Mouse (Mus musculus): ENCODE results near the gene Pak4. TPM values are rescaled to one million over a fixed set of nuclear protein-coding genes. Genes with fewer than 3 reads are reported as not detected.

Gene Pak4
- polyA plus RNA-seq, 1 experiment from 2014 or later: 42.4 TPM

Small RNA genes within 50 kb of the gene (microRNA-seq; reads per million reads assigned to microRNA genes)
- 1.2 reads per million for gene Mir7049

Other genes with a start within 250 kb of the Pak4 start
- 915 and 927 TPM in 2 replicates for gene Rps16, start 247.5 kb downstream of the Pak4 start, polyA plus RNA-seq (2016; fragmentation: Nextera tagmentation; extraction: Ambion mirVana)
- 96.9 and 106 TPM in 2 replicates for gene Plekhg2, start 225.6 kb downstream of the Pak4 start, polyA plus RNA-seq (2016; fragmentation: Nextera tagmentation; extraction: Ambion mirVana)
- gene Zfp36, start 217.9 kb downstream of the Pak4 start, polyA plus RNA-seq (2016; fragmentation: Nextera tagmentation; extraction: Ambion mirVana): 7.1 and 7.7 TPM in 2 replicates
- gene Med29, start 205.5 kb downstream of the Pak4 start, polyA plus RNA-seq (2016; fragmentation: Nextera tagmentation; extraction: Ambion mirVana): 45.4 and 51.6 TPM in 2 replicates
- 83.0 and 86.8 TPM in 2 replicates for gene Paf1, start 205.2 kb downstream of the Pak4 start, polyA plus RNA-seq (2016; fragmentation: Nextera tagmentation; extraction: Ambion mirVana)
- 6.2 and 9.0 TPM in 2 replicates for gene Gmfg, start 160.7 kb downstream of the Pak4 start, polyA plus RNA-seq (2016; fragmentation: Nextera tagmentation; extraction: Ambion mirVana)
- 7.5 and 7.9 TPM in 2 replicates for gene Lrfn1, start 146.2 kb downstream of the Pak4 start, polyA plus RNA-seq (2016; fragmentation: Nextera tagmentation; extraction: Ambion mirVana)
- not detected in 2 replicates for gene Ifnl2, start 87.7 kb downstream of the Pak4 start, polyA plus RNA-seq (2016; fragmentation: Nextera tagmentation; extraction: Ambion mirVana)
- not detected in 2 replicates for gene Ifnl3, start 75.3 kb downstream of the Pak4 start, polyA plus RNA-seq (2016; fragmentation: Nextera tagmentation; extraction: Ambion mirVana)
- gene Sycn, start 57.3 kb downstream of the Pak4 start, polyA plus RNA-seq (2016; fragmentation: Nextera tagmentation; extraction: Ambion mirVana): not detected in 2 replicates
- not detected in 2 replicates for gene Nccrp1, start 50.9 kb downstream of the Pak4 start, polyA plus RNA-seq (2016; fragmentation: Nextera tagmentation; extraction: Ambion mirVana)
- gene Samd4b, start within 50 bp of the Pak4 start, polyA plus RNA-seq (2016; fragmentation: Nextera tagmentation; extraction: Ambion mirVana): 30.5 and 36.0 TPM in 2 replicates
- gene Acp7, start 33.1 kb upstream of the Pak4 start, polyA plus RNA-seq (2016; fragmentation: Nextera tagmentation; extraction: Ambion mirVana): not detected in 2 replicates
- 4.9 and 6.4 TPM in 2 replicates for gene Fbxo27, start 94.7 kb upstream of the Pak4 start, polyA plus RNA-seq (2016; fragmentation: Nextera tagmentation; extraction: Ambion mirVana)
- 24.0 TPM in 2 replicates for gene Fbxo17, start 118.6 kb upstream of the Pak4 start, polyA plus RNA-seq (2016; fragmentation: Nextera tagmentation; extraction: Ambion mirVana)
- 125 and 131 TPM in 2 replicates for gene Mrps12, start 143.6 kb upstream of the Pak4 start, polyA plus RNA-seq (2016; fragmentation: Nextera tagmentation; extraction: Ambion mirVana)
- gene Sars2, start 143.8 kb upstream of the Pak4 start, polyA plus RNA-seq (2016; fragmentation: Nextera tagmentation; extraction: Ambion mirVana): 32.4 and 33.1 TPM in 2 replicates
- 0.24 TPM in 1 of 2 replicates, not detected in the other for gene Ccer2, start 158.0 kb upstream of the Pak4 start, polyA plus RNA-seq (2016; fragmentation: Nextera tagmentation; extraction: Ambion mirVana)
- 70.8 and 76.9 TPM in 2 replicates for gene Sirt2, start 168.6 kb upstream of the Pak4 start, polyA plus RNA-seq (2016; fragmentation: Nextera tagmentation; extraction: Ambion mirVana)
- 37.4 and 40.8 TPM in 2 replicates for gene Nfkbib, start 169.3 kb upstream of the Pak4 start, polyA plus RNA-seq (2016; fragmentation: Nextera tagmentation; extraction: Ambion mirVana)
- 2.3 and 3.1 TPM in 2 replicates for gene Rinl, start 190.8 kb upstream of the Pak4 start, polyA plus RNA-seq (2016; fragmentation: Nextera tagmentation; extraction: Ambion mirVana)
- 347 and 425 TPM in 2 replicates for gene Hnrnpl, start 210.4 kb upstream of the Pak4 start, polyA plus RNA-seq (2016; fragmentation: Nextera tagmentation; extraction: Ambion mirVana)
- 111 and 114 TPM in 2 replicates for gene Ech1, start 227.0 kb upstream of the Pak4 start, polyA plus RNA-seq (2016; fragmentation: Nextera tagmentation; extraction: Ambion mirVana)
- gene Lgals4, start 235.7 kb upstream of the Pak4 start, polyA plus RNA-seq (2016; fragmentation: Nextera tagmentation; extraction: Ambion mirVana): 4.9 and 6.7 TPM in 2 replicates